Mouse (Mus musculus) lung, postnatal 14 days (tissue): ENCODE data around the gene Sfn.
A peak's percentile ranks its signal among the peaks of the same experiment; 100 is the strongest.
"Not testable (repeated sequence)": the region's sequence is repeated elsewhere in the genome, so short reads cannot be mapped to it uniquely, and the experiment has no call there.

Experiments used
- DNase-seq: peaks from one replicate; pipeline ENCODE4 v3.0.0; 2021

Gene Sfn

DNA sequence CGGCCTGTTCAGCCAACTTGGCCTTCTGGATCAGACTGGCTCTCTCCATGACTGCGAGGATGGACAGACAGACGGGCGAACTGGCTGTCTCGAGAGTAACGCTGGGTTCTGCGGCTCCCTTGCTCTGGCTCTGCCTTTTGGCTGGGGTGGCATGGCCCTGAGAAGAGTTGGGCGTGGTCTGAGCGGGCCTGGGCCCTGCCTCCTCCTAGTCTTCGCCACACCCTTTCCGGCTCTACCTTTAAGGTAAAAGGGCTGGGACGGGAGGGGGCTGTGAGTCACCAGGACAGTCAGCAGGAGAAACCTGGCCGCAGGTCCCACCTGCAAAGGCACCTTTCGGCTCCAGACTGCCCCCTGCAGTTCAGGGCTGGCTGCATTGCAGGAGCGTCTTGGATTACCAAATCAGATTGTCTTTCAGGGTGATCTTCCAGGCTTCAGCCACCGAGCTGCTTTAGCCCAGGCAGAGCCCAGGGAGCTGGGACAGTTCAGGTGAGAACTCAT, at the start of gene Sfn:
Sfn (minus strand) TSS at position 448 of the 498 bp plus-strand sequence.
- DNase-seq = peak; percentile 79

GRCm38 (mm10) chr4:133651445-133651844, 49.5 kb upstream of the Sfn start:
- DNase-seq = no peak

GRCm38 (mm10) chr4:133649989-133650699, 48.2 kb upstream of the Sfn start, which contains the start of gene Zdhhc18:
Gene Zdhhc18 (minus strand): TSS chr4:133650154.
- peak; percentile 92 for DNase-seq

- not testable (repeated sequence) for DNase-seq
These were observed 47.5 kb upstream of the Sfn start for GRCm38 (mm10) chr4:133649464-133649863.

GRCm38 (mm10) chr4:133645680-133646079, 43.7 kb upstream of the Sfn start:
- DNase-seq = no peak

- no peak for DNase-seq
These were observed 43.2 kb upstream of the Sfn start for GRCm38 (mm10) chr4:133645195-133645594.

GRCm38 (mm10) chr4:133634043-133634410, 32.1 kb upstream of the Sfn start:
- DNase-seq = no peak

DNA sequence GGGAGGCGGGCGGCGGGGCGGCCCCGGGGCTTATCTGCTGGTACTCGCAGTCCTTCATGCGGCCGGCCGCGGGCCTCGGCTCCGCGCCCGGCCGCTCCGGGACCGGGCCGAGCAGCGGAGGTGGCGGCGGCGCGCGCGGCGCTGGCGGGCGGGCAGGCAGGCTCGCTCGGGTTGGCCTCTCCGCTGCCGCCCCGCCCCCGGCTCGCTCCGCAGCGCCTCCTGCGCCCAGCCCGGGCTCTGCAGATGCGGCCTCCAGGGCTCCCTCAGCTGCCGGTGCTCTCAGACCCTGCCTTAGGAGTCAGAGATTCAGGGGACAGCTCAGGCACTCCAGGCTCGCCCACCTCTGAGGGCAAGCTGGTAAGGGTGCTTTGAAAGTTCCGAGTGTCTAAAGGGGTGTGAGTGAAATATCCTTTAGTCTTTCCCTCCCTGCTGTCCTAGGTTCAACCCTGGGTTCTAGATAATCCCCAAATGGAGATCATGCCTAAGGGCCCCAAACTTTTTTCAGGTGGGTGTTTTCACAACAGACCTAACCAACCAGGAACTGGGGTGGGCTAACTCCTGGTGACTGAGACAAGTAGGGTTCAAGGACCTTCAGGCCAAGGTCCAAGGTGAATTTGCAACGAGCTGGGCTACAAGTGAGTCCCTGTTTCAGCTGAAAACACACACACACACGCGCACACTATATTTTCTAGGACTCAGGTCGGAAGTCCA, 31.5 kb upstream of the Sfn start:
- DNase-seq = peak; percentile 91

- DNase-seq = peak; percentile 34
These were observed 30.7 kb upstream of the Sfn start for GRCm38 (mm10) chr4:133632483-133633327.

DNA sequence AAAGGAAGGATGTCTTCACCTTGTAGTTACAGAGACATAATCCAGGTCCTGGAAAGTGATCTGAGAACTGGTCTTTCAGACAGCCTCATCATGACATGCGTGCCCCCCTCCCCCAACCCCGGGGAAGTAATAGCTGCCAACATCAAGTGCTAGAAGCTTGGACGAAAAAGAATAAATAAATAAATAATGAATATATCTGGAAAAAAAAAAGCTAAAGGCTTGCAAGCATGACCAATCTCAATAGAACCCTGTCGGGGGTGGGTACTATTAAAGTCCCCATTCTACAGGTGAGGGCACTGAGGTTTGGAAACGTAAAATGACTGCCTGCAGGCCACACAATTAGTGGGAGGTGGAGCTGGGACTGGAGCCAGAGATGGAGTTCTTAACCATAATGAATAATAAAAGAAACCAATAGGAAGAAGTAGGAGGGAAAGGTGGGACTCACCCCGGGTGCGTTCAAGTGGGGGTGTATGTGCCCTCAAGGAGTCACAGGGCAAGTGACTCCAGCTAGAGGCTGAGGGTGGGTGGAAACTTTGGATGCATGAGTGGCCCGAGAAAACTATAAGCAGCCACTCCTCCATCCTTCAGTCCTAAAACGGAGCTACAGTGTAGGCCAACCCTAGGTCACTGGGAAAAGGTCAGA, 29.9 kb upstream of the Sfn start:
- peak; percentile 51 for DNase-seq

GRCm38 (mm10) chr4:133631071-133631768, 29.3 kb upstream of the Sfn start:
- DNase-seq = peak; percentile 35

DNA sequence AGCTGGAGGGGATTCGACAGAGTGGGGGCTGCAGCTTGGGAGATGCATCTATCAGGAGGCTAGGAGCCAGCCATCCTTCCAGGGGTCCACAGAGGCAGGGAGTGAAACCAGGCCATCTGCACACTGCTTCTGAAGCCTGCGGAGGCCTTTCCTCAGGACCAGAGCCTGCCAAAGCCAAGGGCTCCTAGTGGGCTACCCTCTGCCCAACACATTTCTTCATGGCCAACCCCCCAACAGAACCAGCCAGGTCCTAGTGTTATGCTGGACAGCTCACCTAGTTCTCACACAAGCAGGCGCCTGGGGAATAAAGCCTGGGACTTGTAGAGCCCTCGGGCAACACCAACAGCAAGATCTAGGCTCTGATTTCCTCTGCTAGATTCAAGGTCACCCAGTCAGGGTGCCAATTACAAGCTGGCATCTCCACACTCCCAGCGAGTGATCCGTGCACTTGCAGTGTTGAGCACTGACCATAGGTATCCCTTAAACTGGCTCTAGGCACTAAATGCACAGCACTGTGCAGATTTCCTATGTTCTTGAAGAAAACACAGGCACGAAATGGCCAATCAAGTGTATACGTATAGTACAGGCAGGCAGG, 28.5 kb upstream of the Sfn start:
- DNase-seq = no peak

GRCm38 (mm10) chr4:133629191-133629590, 27.2 kb upstream of the Sfn start:
- no peak for DNase-seq

- DNase-seq = no peak
These were observed 26.5 kb upstream of the Sfn start for GRCm38 (mm10) chr4:133628517-133628916.

GRCm38 (mm10) chr4:133627039-133627438, 25.1 kb upstream of the Sfn start:
- DNase-seq = no peak

DNA sequence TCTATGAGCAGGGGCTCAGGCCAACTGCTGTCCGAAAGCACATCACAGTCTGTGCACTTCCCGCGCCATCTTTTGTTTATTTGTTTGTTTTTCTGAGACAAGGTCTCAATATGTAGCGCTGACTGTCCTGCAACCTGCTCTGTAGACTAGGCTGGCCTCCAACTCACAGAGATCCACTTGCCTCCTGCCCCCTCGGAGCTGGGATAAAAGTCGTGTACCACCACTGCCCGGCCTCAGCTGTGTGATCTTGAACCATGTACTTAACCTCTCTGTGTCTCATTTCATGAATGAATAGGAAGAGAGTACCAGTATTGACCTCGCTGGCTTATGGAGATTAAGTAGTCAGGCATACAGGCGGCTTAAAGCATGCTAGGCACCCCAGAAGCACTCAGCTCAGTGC, 24.7 kb upstream of the Sfn start:
- no peak for DNase-seq

DNA sequence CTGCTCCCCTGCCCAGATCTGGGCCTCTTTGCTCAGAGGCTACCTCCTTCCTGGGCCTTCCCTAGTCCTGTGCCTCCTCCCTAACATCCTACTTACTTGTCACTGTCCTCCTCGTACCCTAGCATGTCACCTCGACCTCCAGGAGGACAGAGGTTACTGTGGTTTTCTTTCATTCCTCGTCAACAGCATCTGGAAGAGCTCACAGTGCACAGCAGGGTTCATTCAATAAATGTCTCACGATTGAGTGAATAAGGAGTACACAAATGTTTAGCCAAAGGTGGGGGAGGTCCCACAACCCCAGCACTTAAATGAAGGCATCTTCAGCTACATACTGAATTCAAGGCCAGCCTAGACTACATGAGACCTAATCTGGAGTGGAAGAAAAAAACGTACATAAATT, 24.3 kb upstream of the Sfn start:
- no peak for DNase-seq

DNA sequence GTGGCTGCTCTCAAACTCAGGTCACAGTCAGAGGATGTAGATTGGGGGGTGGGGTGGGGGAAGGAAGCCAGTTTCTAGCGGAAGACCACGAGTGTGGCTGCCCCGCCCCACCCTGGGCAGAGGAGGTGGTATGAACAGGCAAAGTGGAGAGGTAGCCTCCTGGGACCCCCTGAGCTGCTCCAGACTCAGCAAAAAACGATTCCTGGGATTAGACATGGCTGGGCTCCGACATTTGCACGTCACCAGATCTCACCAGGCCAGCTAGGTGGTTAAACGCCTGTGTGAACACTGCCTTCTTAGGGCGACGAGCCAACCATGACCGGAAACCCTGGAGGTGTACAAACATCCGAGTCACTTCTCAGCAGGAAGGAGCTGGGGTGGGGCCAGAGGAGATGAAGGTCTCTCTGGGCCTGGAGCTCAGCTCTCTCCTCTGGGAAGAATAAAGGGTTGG, 23.7 kb upstream of the Sfn start:
- peak; percentile 79 for DNase-seq

- DNase-seq = no peak
These were observed 22.9 kb upstream of the Sfn start for GRCm38 (mm10) chr4:133624830-133625229.

DNA sequence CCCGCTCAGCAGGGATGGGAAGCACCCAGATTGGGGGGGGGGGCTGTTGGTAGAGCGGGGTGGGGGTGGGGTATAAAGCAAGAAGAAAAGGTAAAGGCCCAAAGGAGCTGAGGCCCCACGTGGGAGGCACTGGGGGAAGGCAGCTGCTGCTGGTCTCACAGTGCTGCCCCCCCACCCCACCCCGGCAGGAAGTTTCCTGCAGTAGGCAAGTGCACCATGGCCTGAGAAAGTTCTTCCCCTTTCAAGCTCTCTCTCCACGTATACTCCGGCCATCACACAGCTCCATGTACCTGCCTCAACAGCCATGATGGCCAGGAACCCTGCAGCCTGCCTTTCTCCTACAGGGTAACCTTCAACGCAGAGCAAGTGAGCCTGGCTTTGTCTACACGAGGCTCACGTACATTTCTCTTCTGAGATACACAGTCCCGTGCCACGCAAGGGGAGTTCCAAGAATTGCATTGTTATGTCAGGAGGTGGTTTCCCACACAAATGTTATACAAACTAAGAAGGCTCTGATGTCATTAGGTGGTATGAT, 20.3 kb upstream of the Sfn start:
- no peak for DNase-seq

DNA sequence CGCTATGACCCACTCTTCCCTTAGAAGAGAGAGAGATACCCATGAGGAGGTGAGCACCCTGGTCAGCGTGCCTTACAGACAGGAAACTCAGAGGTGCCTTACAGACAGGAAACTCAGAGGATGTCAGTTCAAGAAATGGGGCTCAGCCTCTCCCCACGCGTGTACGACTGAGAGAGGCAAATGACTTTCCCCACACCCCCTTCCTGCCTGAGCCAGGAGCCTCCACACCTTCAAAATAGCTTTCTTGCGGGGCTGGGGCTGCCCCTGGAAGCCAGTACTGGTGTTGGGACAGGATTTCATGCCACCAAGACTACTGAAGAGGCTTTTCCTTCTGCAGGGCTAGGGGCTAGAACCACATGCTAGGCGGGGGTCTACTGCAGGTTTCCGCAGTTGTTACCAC, 18.7 kb upstream of the Sfn start:
- no peak for DNase-seq
